Mouse (Mus musculus): ENCODE data around the gene Ip6k1.

DNA sequence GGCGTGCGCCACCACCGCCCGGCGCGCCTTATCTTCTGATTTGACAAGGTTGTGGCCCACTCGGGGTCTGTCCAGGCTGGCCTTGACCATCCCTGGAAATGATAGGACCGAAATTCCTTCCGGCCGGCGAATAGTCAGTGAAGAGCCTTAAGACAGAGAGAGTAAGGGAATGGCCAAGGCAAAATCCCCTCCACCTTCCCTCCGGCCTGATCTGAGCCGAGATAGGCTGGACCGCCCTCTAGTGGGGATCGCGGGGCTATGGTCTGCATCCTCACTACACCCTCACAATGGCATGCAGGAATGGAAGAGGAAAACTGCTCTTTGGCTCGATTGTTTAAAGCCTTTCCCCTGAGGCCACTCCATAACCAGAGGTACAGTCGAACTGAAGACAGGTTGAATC is 15.9 kb upstream of the Ip6k1 start:
- TF ChIP-seq CTCF (IDR thresholded peaks at IDR 0.05; ENCODE audit: extremely low read depth, insufficient read depth, low read length) (peak; percentile 91), POLR2A (IDR thresholded peaks at IDR 0.05; ENCODE audit: extremely low read depth, insufficient read depth, low read length) (no peak)

Measured in cortical plate, adult 2 months (tissue).